Mouse (Mus musculus) heart, embryonic 14.5 days (tissue): ENCODE measurements around the gene Fyn. TPM values are rescaled to one million over a fixed set of nuclear protein-coding genes. Genes with fewer than 3 reads are reported as not detected.

Experiments
- ATAC-seq: fragments of 200-750 bp; cut with Nextera tagmentation; 2 replicates; pipeline ENCODE4 v1.8.0; 2017; ENCODE audit warnings: low read depth, moderate TSS enrichment; ENCODE audit not compliant: insufficient number of reproducible peaks, insufficient read depth, low FRiP score
- H3K27ac ChIP-seq, 2 experiments: fragments of 200-500 bp in 1 of 2; fragments of 300-500 bp in 1 of 2; sonication (generic) in 1 of 2; replicated peaks in 1 of 2; 2 replicates each; pipeline ENCODE4 v1.5.1; 2012 to 2014; ENCODE audit warnings: low read depth in 2 of 2, low read length in 2 of 2, control low read depth in 1 of 2, mild to moderate bottlenecking in 1 of 2, mixed read lengths in 1 of 2; ENCODE audit not compliant: control insufficient read depth in 1 of 2, insufficient read depth in 1 of 2
- H3K27me3 ChIP-seq: fragments of 300-500 bp; sonication (generic); 2 replicates; pipeline ENCODE4 v1.6.1; 2014; ENCODE audit warnings: mild to moderate bottlenecking, low read length, control low read depth; ENCODE audit not compliant: control insufficient read depth, insufficient read depth
- H3K36me3 ChIP-seq: fragments of 300-500 bp; sonication (generic); 2 replicates; pipeline ENCODE4 v1.6.1; 2014; ENCODE audit warnings: mild to moderate bottlenecking, control low read depth, low read length, mixed read lengths; ENCODE audit not compliant: control insufficient read depth, insufficient read depth
- H3K4me1 ChIP-seq, 2 experiments: fragments of 200-500 bp in 1 of 2; fragments of 300-500 bp in 1 of 2; sonication (generic) in 1 of 2; 2 replicates each; pipeline ENCODE4 v1.6.1; 2012 to 2014; ENCODE audit warnings: low read length in 2 of 2, control low read depth in 1 of 2, mixed read lengths in 1 of 2; ENCODE audit not compliant: control insufficient read depth in 2 of 2, insufficient read depth in 2 of 2
- H3K4me2 ChIP-seq: fragments of 300-500 bp; sonication (generic); 2 replicates; pipeline ENCODE4 v1.6.1; 2014; ENCODE audit warnings: mild to moderate bottlenecking, low read length
- H3K4me3 ChIP-seq, 2 experiments: fragments of 200-500 bp in 1 of 2; fragments of 300-500 bp in 1 of 2; sonication (generic) in 1 of 2; 2 replicates each; pipeline ENCODE4 v1.5.1; 2012 to 2014; ENCODE audit warnings: low read length in 2 of 2, mild to moderate bottlenecking in 2 of 2, control low read depth in 1 of 2, low read depth in 1 of 2, moderate library complexity in 1 of 2; ENCODE audit not compliant: control insufficient read depth in 1 of 2, insufficient read depth in 1 of 2
- H3K9ac ChIP-seq: fragments of 300-500 bp; sonication (generic); 2 replicates; pipeline ENCODE4 v1.6.1; 2014; ENCODE audit warnings: mild to moderate bottlenecking, low read length
- H3K9me3 ChIP-seq: fragments of 300-500 bp; sonication (generic); 2 replicates; pipeline ENCODE4 v1.6.1; 2016; ENCODE audit warnings: low read length, control low read depth; ENCODE audit not compliant: control insufficient read depth
- WGBS: fragments of 180-500 bp; shearing (Covaris S2); extraction: QIAGEN DNeasy Blood & Tissue Kit; methylation state at CpG from one replicate; pipeline ENCODE4 v1.1.7; 2014; 5-methylcytosine and 5-hydroxymethylcytosine counted together
- polyA plus RNA-seq: library from polyadenylated mRNA; unstranded; fragments of >200 nt; fragmentation: Nextera tagmentation; extraction: Ambion mirVana; gene quantifications from 2 replicates; pipeline ENCODE4 v1.2.1, GENCODE M21; 2014

The Fyn gene
- polyA plus RNA-seq, 1 experiment from 2014 or later: 20.3 TPM

DNA sequence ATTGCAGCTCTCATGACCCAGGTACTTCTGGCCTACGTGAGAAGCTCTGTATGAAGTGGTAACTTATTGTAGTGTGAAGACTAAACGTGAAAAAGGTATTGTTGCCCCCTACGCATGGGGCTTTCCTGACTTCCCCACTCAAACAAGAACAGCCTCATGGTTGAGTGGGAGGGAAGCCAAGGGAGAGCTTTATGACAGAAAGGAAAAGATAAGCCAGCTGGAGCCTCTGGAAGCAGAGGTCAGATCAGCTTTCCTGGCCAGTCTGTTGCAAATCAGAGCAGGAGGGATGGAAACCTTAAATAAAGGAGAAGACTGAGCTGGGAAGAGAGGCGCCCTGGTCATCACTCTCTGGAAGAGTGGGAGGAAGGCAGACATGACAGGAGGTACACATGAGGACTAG lies 200.3 kb downstream of the Fyn start:
- 41% methylated on average over 4 of the region's 4 CpGs for WGBS
- H3K27me3 ChIP-seq: no peaks in the 10 kb centered on the region

GRCm38 (mm10) chr10:39571011-39571410 lies 202.4 kb downstream of the Fyn start:
- Histone ChIP-seq H3K36me3 (no peaks in the 10 kb centered on the region), H3K9me3 (no peaks in the 10 kb centered on the region), H3K4me3 (no peak overlapping the region), H3K27ac (peak overlapping the region in 1 of 2 experiments; percentile 55; a peak in 3 of 4 replicates), H3K4me2 (no peak overlapping the region), H3K4me1 (peaks cover 16 to 22% of the 10 kb centered on the region in 2 experiments), H3K27me3 (no peaks in the 10 kb centered on the region), H3K9ac (no peak overlapping the region)
- no peak for ATAC-seq
- 24% methylated on average over 7 of the region's 7 CpGs for WGBS

More for the DNA sequence above, 200.3 kb downstream of the Fyn start:
- H3K4me2 ChIP-seq: no peak overlapping the region
- ATAC-seq: peak; percentile 28; the same call in 1 of the 2 replicates
- H3K27ac ChIP-seq: peak overlapping the region; percentile 2 to 45; a peak in 1 of 4 replicates
- no peaks in the 10 kb centered on the region for H3K9me3 ChIP-seq
- H3K36me3 ChIP-seq: peaks cover 5% of the 10 kb centered on the region; the same call in 1 of the 2 replicates
- H3K4me3 ChIP-seq: no peak overlapping the region
- peaks cover 16 to 23% of the 10 kb centered on the region in 2 experiments for H3K4me1 ChIP-seq
- H3K9ac ChIP-seq: no peak overlapping the region; the same call in 1 of the 2 replicates

- H3K4me1 ChIP-seq: peaks cover 16 to 22% of the 10 kb centered on the region in 2 experiments
- H3K36me3 ChIP-seq: no peaks in the 10 kb centered on the region
- H3K4me3 ChIP-seq: no peak overlapping the region
- H3K9me3 ChIP-seq: no peaks in the 10 kb centered on the region
- no peak for ATAC-seq
- H3K4me2 ChIP-seq: no peak overlapping the region
- 75% methylated on average over 9 of the region's 9 CpGs for WGBS
- no peak overlapping the region; a peak in 1 of 4 replicates for H3K27ac ChIP-seq
- H3K27me3 ChIP-seq: no peaks in the 10 kb centered on the region
- H3K9ac ChIP-seq: no peak overlapping the region
These were observed 203.5 kb downstream of the Fyn start for GRCm38 (mm10) chr10:39572050-39572671.

DNA sequence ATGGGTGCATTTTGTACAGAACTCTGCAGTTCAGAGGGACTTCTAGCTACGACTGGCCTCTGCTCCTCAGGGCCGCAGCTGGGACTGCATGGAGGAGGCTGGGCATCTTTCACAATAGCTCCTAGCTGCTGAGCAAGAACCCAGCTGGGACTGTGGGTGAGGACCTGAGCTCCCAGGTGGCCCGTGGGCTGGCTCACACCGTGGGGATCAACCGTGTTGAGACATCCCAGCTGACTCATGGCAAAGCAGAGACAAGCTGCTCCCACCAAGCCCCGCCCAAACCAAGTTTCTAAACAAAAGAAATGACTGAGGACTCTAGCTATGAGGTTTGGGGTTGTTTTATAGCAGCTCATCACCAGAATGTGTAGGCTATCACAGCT lies 204.0 kb downstream of the Fyn start:
- ATAC-seq: no peak
- Histone ChIP-seq H3K4me2 (no peak overlapping the region), H3K4me3 (no peak overlapping the region), H3K9ac (no peak overlapping the region), H3K27me3 (no peaks in the 10 kb centered on the region), H3K9me3 (no peaks in the 10 kb centered on the region), H3K27ac (no peak overlapping the region), H3K36me3 (no peaks in the 10 kb centered on the region), H3K4me1 (peaks cover 16 to 22% of the 10 kb centered on the region in 2 experiments)
- 53% methylated on average over 6 of the region's 6 CpGs for WGBS

GRCm38 (mm10) chr10:39576466-39576865 lies 207.8 kb downstream of the Fyn start:
- no peak for ATAC-seq
- Histone ChIP-seq H3K27me3 (no peaks in the 10 kb centered on the region), H3K9me3 (no peaks in the 10 kb centered on the region), H3K9ac (no peak overlapping the region), H3K27ac (no peak overlapping the region), H3K36me3 (no peaks in the 10 kb centered on the region), H3K4me2 (no peak overlapping the region), H3K4me1 (no peaks in the 10 kb centered on the region; a peak in 1 of 4 replicates), H3K4me3 (no peak overlapping the region)
- 86% methylated on average over 6 of the region's 6 CpGs for WGBS

DNA sequence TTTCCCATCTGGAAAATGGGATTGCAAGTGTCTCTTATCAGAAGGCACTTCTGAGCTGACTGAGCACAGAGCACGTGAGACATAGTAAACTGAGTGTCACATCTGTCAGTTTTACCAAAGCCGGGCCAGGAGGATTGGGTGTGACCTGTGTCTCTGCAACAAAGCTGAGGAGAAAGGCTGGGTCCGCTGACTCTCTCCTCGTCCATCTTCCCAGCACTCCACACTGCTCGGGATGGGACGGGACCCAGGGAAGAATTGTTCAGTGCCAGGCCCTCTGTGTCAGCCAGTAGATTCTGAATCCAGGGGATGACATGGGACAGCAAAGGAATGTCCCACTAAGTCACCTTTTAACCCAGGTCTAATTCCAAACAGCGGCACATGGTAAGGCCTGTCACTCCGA lies 211.8 kb downstream of the Fyn start:
- Histone ChIP-seq H3K9ac (no peak overlapping the region), H3K27ac (no peak overlapping the region), H3K4me3 (no peak overlapping the region), H3K36me3 (no peaks in the 10 kb centered on the region), H3K9me3 (no peaks in the 10 kb centered on the region), H3K27me3 (no peaks in the 10 kb centered on the region), H3K4me1 (no peaks in the 10 kb centered on the region), H3K4me2 (no peak overlapping the region)
- no peak for ATAC-seq
- 69% methylated on average over 8 of the region's 8 CpGs for WGBS

DNA sequence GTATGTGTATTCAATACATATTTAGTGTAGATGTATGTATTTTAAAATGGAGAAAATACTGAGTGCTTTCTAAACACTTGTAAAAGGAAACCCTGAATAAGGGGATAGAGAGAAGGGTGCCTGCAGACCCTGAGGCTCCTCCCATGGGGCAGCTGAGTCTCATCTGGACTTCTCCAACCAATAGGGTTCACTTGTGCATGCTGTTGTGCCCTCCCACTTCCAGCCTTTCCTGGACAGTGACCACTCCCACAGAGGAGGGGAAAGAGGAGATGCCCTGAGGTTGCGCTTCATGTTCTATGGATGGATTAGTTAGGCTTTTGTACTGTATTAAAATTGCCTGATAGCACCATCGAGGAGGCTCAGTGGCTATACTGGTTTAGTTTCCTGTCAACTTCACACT lies 213.7 kb downstream of the Fyn start:
- Histone ChIP-seq H3K4me1 (peaks cover 7 to 9% of the 10 kb centered on the region in 2 experiments; a peak in 3 of 4 replicates), H3K4me2 (no peak overlapping the region), H3K4me3 (no peak overlapping the region), H3K36me3 (no peaks in the 10 kb centered on the region), H3K9me3 (no peaks in the 10 kb centered on the region), H3K9ac (no peak overlapping the region), H3K27me3 (no peaks in the 10 kb centered on the region), H3K27ac (no peak overlapping the region)
- WGBS: 85% methylated on average over 2 of the region's 2 CpGs
- ATAC-seq: no peak

- ATAC-seq: no peak
- Histone ChIP-seq H3K4me2 (no peak overlapping the region), H3K9me3 (no peaks in the 10 kb centered on the region)
These were observed 215.1 kb downstream of the Fyn start for GRCm38 (mm10) chr10:39583718-39584117.

More at GRCm38 (mm10) chr10:39583718-39584117, 215.1 kb downstream of the Fyn start:
- 83% methylated on average over 12 of the region's 12 CpGs for WGBS
- Histone ChIP-seq H3K4me1 (peaks cover 7 to 13% of the 10 kb centered on the region in 2 experiments; a peak in 3 of 4 replicates), H3K27me3 (no peaks in the 10 kb centered on the region), H3K9ac (no peak overlapping the region), H3K27ac (no peak overlapping the region), H3K36me3 (no peaks in the 10 kb centered on the region), H3K4me3 (no peak overlapping the region)
